14 mouse cellular contexts compared by ENCODE assay signal in the genomic region with DNA sequence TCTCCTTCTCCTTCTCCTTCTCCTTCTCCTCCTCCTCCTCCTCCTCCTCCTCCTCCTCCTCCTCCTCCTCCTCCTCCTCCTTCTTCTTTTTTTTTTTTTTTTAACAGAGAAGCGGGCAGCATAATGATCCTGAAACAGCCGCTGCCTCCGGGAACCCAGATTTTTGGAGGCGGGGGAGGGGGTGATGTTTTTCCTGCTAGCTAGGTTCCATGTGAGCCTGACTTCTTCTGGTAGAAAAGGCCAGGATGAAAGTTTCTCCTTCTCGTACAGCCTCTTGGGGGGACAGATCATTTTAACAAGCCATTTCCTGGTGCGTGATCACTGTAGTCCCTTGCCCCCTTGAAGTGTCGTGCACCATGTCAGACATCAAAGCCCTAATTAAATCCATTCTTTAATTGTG. TPM values are rescaled to one million over a fixed set of nuclear protein-coding genes. Genes with fewer than 3 reads are reported as not detected.
A peak's percentile ranks its signal among the peaks of the same experiment; 100 is the strongest.
DNase-seq lines count a peak whose midpoint lies in the region; ATAC-seq lines count a peak whose summit lies in the region.
"Had no signal": no experiment of that assay in that cellular context is flagged by ENCODE, and none has a peak within 500 bp of the region (broad histone marks: within the 10 kb centered on the region; RNA-seq: fewer than 3 reads in every experiment).

No protein-coding gene starts in this region.

- no peak for ATAC-seq in embryonic facial prominence, embryonic 13.5 days (ENCODE audit: insufficient number of reproducible peaks, insufficient read depth, low FRiP score, low TSS enrichment, low read depth)
- ATAC-seq in limb, embryonic 15.5 days (ENCODE audit: insufficient number of reproducible peaks, low FRiP score, low TSS enrichment, low read depth): no peak

- peak; percentile 38 for DNase-seq in embryo, embryonic 9.5 days (ENCODE audit: extremely low spot score)
- DNase-seq in embryo, embryonic 10 days (ENCODE audit: low spot score): no peak
- DNase-seq in kidney, postnatal 4 days: peak; percentile 24 to 31
- DNase-seq in kidney, adult 9 months: no peak
- DNase-seq in cerebellum, adult 11 months: no peak
- no peak for DNase-seq in heart, postnatal 4 days
- DNase-seq: adrenal gland, adult 8-10 months; cerebellum, adult 2 months; kidney, adult 11 months; liver, embryonic 13.5 days; lung, postnatal 14 days had no signal

- 2% methylated on average over 6 of the region's 7 CpGs for WGBS in embryonic facial prominence, embryonic 13.5 days
- WGBS in limb, embryonic 15.5 days: 7% methylated on average over 5 of the region's 7 CpGs

- no peaks in the 10 kb centered on the region for H3K9me3 ChIP-seq in embryonic facial prominence, embryonic 13.5 days
- H3K9me3 ChIP-seq in limb, embryonic 15.5 days: no peaks in the 10 kb centered on the region
- H3K9me3 ChIP-seq: hindbrain, embryonic 15.5 days; liver, embryonic 13.5 days had no signal

- no peak overlapping the region for H3K9ac ChIP-seq in embryonic facial prominence, embryonic 13.5 days
- H3K9ac ChIP-seq in limb, embryonic 15.5 days: no peak overlapping the region
- H3K9ac ChIP-seq: hindbrain, embryonic 15.5 days; liver, embryonic 13.5 days had no signal

- H3K27ac ChIP-seq in embryonic facial prominence, embryonic 13.5 days: 0 out of 2 replicates have a peak overlapping the region, but pooled peaks have one; percentile 39
- H3K27ac ChIP-seq in limb, embryonic 15.5 days: no peak overlapping the region
- H3K27ac ChIP-seq: liver, embryonic 13.5 days had no signal

- peaks cover 57% of the 10 kb centered on the region for H3K4me1 ChIP-seq in embryonic facial prominence, embryonic 13.5 days
- peaks cover 56% of the 10 kb centered on the region for H3K4me1 ChIP-seq in limb, embryonic 15.5 days
- H3K4me1 ChIP-seq: liver, embryonic 13.5 days had no signal

- H3K27me3 ChIP-seq in embryonic facial prominence, embryonic 13.5 days: no peaks in the 10 kb centered on the region
- no peaks in the 10 kb centered on the region for H3K27me3 ChIP-seq in limb, embryonic 15.5 days

- H3K4me3 ChIP-seq in embryonic facial prominence, embryonic 13.5 days: no peak overlapping the region
- no peak overlapping the region for H3K4me3 ChIP-seq in limb, embryonic 15.5 days

- no peaks in the 10 kb centered on the region for H3K36me3 ChIP-seq in embryonic facial prominence, embryonic 13.5 days
- H3K36me3 ChIP-seq in limb, embryonic 15.5 days: no peaks in the 10 kb centered on the region
- H3K36me3 ChIP-seq: hindbrain, embryonic 15.5 days; liver, embryonic 13.5 days had no signal

- H3K4me2 ChIP-seq in embryonic facial prominence, embryonic 13.5 days: peak overlapping the region; percentile 67
- 0 out of 2 replicates have a peak overlapping the region, but pooled peaks have one; percentile 8 for H3K4me2 ChIP-seq in limb, embryonic 15.5 days

RNA-seq across cellular contexts. Expression of a gene that starts 27.7 kb away (rescaled TPM):
- polyA plus RNA-seq in embryonic facial prominence, embryonic 13.5 days (2015; fragmentation: Nextera tagmentation; extraction: Ambion mirVana): 17.4 and 25.1 TPM in 2 replicates
- 15.8 and 20.3 TPM in 2 replicates for polyA plus RNA-seq in limb, embryonic 15.5 days (2015; fragmentation: Nextera tagmentation; extraction: Ambion mirVana)
- total RNA-seq in heart, postnatal 4 days (2021): 1 to 10 TPM; 5.8 to 6.3 TPM

Comparison
In these comparisons a context has a peak if more than half of its experiments do, and no peak if none do; other contexts are left out.
1. DNase-seq: peak in embryo, embryonic 9.5 days (single experiment) and kidney, postnatal 4 days (2 of 2); none in embryo, embryonic 10 days (single experiment), kidney, adult 9 months (single experiment), cerebellum, adult 11 months (single experiment) and heart, postnatal 4 days (single experiment).